Mouse (Mus musculus): ENCODE results near the gene Rgl3. TPM values are rescaled to one million over a fixed set of nuclear protein-coding genes. Genes with fewer than 3 reads are reported as not detected.
A peak's percentile ranks its signal among the peaks of the same experiment; 100 is the strongest.

Rgl3 gene
- polyA plus RNA-seq, 1 experiment from 2014 or later, result 2.1 TPM

DNA sequence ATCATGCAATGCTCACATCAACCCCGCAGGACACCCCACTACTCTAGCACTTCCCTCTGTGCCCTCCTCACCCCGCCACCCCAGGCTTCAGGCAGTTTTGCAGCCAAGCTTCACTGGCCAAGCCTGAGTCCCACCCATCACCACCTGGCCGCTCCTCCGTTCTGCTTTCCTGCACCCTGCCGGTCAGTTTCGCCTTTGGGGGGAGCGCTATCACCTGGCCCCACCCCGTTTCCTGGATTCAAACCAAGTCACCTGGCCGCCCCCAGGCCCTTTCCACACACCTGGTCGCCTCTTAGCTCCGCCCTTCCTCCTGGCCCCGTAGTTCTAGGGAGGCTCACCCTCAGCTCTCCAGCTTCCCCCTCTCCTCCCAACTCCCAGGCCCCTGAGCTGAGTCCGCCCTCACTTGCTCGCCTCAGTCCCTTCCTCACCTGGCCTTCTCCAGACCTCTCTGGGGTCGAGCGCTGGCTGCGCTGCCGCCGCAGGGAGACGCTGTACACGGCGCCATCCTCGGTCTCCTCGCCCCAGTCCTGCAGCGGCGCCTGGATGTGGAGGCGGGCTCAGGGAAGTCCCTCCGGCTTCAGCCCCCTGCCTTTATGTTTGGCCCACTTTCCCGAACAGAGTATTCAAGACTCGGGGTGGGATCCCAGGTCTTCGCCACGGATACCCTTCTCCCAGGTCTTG is 685 bp downstream of the Rgl3 start:
- Histone ChIP-seq H3K36me3 (ENCODE audit: control insufficient read depth, insufficient read depth, low read length) (no peaks in the 10 kb centered on the region), H3K4me1 (ENCODE audit: control insufficient read depth, insufficient read depth, low read depth, low read length) (peaks cover 21% of the 10 kb centered on the region), H3K4me2 (ENCODE audit: low read length) (peak overlapping the region; percentile 78), H3K9me3 (ENCODE audit: control insufficient read depth, low read length) (no peaks in the 10 kb centered on the region), H3K9ac (ENCODE audit: low read depth, low read length) (peak overlapping the region; percentile 54), H3K4me3 (ENCODE audit: low read length) (peak overlapping the region; percentile 42), H3K27ac (ENCODE audit: low read depth, low read length) (no peak overlapping the region), H3K27me3 (replicated peaks; ENCODE audit: control insufficient read depth, insufficient read depth, low read length) (peaks cover 52% of the 10 kb centered on the region)
- 0 out of 2 replicates have a peak, but pooled peaks have one; percentile 13 for ATAC-seq
- WGBS, result under 1% methylated on average over 32 of the region's 32 CpGs

GRCm38 (mm10) chr9:21987592-21988342 is 1.5 kb downstream of the Rgl3 start:
- 9% methylated on average over 36 of the region's 36 CpGs for WGBS
- Histone ChIP-seq H3K4me2 (ENCODE audit: low read length) (peak overlapping the region; percentile 78), H3K9me3 (ENCODE audit: control insufficient read depth, low read length) (no peaks in the 10 kb centered on the region), H3K27ac (ENCODE audit: low read depth, low read length) (no peak overlapping the region), H3K4me3 (ENCODE audit: low read length) (peak overlapping the region; percentile 42), H3K27me3 (replicated peaks; ENCODE audit: control insufficient read depth, insufficient read depth, low read length) (peaks cover 52% of the 10 kb centered on the region), H3K9ac (ENCODE audit: low read depth, low read length) (no peak overlapping the region), H3K36me3 (ENCODE audit: control insufficient read depth, insufficient read depth, low read length) (no peaks in the 10 kb centered on the region), H3K4me1 (ENCODE audit: control insufficient read depth, insufficient read depth, low read depth, low read length) (peaks cover 21% of the 10 kb centered on the region)
- no peak for ATAC-seq

GRCm38 (mm10) chr9:21983911-21984310 is 5.3 kb downstream of the Rgl3 start:
- no peaks in the 10 kb centered on the region for H3K36me3 ChIP-seq (ENCODE audit: control insufficient read depth, insufficient read depth, low read length)
- 28% methylated on average over 3 of the region's 3 CpGs for WGBS

DNA sequence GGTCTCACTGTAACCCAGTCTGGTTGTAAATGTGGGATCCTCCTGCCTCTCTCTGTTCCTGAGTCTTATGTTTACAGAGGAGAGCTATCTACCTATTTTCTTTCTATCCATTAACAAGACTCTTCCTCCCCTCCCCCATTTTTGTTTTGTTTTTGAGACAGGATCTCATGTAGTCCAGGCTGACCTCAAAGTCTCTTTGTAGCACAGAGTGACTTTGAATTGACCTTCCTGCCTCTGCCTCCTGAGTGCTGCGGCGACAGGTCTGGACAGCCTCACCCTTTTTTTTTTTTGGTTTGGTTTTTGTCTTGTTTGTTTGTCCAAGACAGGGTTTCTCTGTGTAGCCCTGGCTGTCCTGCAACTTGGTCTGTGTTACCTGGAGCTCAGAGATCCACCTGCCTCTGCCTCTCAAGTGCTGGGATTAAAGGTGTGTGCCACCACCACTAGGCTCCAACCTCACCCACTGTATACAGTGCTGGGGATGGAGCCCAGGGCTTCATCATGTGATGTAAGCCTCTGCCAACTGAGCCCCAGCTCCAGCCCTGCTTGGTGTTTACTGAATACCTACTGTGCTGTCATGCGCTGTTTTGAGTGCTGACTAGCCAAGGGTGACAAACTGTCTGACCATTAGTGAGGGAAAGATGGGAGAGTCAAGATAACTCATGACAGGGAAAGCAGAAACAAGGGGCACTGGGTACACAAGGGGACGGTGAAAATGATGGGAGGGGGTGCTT is 10.7 kb downstream of the Rgl3 start:
- Histone ChIP-seq H3K4me2 (ENCODE audit: low read length) (no peak overlapping the region), H3K4me1 (ENCODE audit: control insufficient read depth, insufficient read depth, low read depth, low read length) (no peaks in the 10 kb centered on the region), H3K36me3 (ENCODE audit: control insufficient read depth, insufficient read depth, low read length) (no peaks in the 10 kb centered on the region), H3K9me3 (ENCODE audit: control insufficient read depth, low read length) (no peaks in the 10 kb centered on the region), H3K4me3 (ENCODE audit: low read length) (no peak overlapping the region), H3K27me3 (replicated peaks; ENCODE audit: control insufficient read depth, insufficient read depth, low read length) (no peaks in the 10 kb centered on the region), H3K9ac (ENCODE audit: low read depth, low read length) (no peak overlapping the region), H3K27ac (ENCODE audit: low read depth, low read length) (no peak overlapping the region)
- no peak for ATAC-seq
- 85% methylated on average over 4 of the region's 4 CpGs for WGBS

More at GRCm38 (mm10) chr9:21983911-21984310, 5.3 kb downstream of the Rgl3 start:
- Histone ChIP-seq H3K4me2 (ENCODE audit: low read length) (no peak overlapping the region), H3K4me3 (ENCODE audit: low read length) (no peak overlapping the region), H3K27ac (ENCODE audit: low read depth, low read length) (no peak overlapping the region), H3K27me3 (replicated peaks; ENCODE audit: control insufficient read depth, insufficient read depth, low read length) (peaks cover 23% of the 10 kb centered on the region), H3K9me3 (ENCODE audit: control insufficient read depth, low read length) (no peaks in the 10 kb centered on the region), H3K4me1 (ENCODE audit: control insufficient read depth, insufficient read depth, low read depth, low read length) (peaks cover 12% of the 10 kb centered on the region), H3K9ac (ENCODE audit: low read depth, low read length) (no peak overlapping the region)
- no peak for ATAC-seq

GRCm38 (mm10) chr9:21977972-21978371 is 11.3 kb downstream of the Rgl3 start:
- Histone ChIP-seq H3K27me3 (replicated peaks; ENCODE audit: control insufficient read depth, insufficient read depth, low read length) (no peaks in the 10 kb centered on the region), H3K4me2 (ENCODE audit: low read length) (no peak overlapping the region), H3K36me3 (ENCODE audit: control insufficient read depth, insufficient read depth, low read length) (no peaks in the 10 kb centered on the region), H3K9me3 (ENCODE audit: control insufficient read depth, low read length) (no peaks in the 10 kb centered on the region), H3K9ac (ENCODE audit: low read depth, low read length) (no peak overlapping the region), H3K4me3 (ENCODE audit: low read length) (no peak overlapping the region), H3K4me1 (ENCODE audit: control insufficient read depth, insufficient read depth, low read depth, low read length) (no peaks in the 10 kb centered on the region), H3K27ac (ENCODE audit: low read depth, low read length) (no peak overlapping the region)
- WGBS, result 23% methylated on average over 2 of the region's 2 CpGs
- no peak for ATAC-seq

- Histone ChIP-seq H3K4me1 (ENCODE audit: control insufficient read depth, insufficient read depth, low read depth, low read length) (no peaks in the 10 kb centered on the region), H3K9me3 (ENCODE audit: control insufficient read depth, low read length) (no peaks in the 10 kb centered on the region), H3K27me3 (replicated peaks; ENCODE audit: control insufficient read depth, insufficient read depth, low read length) (no peaks in the 10 kb centered on the region), H3K9ac (ENCODE audit: low read depth, low read length) (no peak overlapping the region), H3K4me2 (ENCODE audit: low read length) (no peak overlapping the region), H3K27ac (ENCODE audit: low read depth, low read length) (no peak overlapping the region), H3K4me3 (ENCODE audit: low read length) (no peak overlapping the region), H3K36me3 (ENCODE audit: control insufficient read depth, insufficient read depth, low read length) (no peaks in the 10 kb centered on the region)
- 69% methylated on average over 5 of the region's 5 CpGs for WGBS
- ATAC-seq, result no peak
These were observed 11.9 kb downstream of the Rgl3 start for GRCm38 (mm10) chr9:21977331-21977730.

DNA sequence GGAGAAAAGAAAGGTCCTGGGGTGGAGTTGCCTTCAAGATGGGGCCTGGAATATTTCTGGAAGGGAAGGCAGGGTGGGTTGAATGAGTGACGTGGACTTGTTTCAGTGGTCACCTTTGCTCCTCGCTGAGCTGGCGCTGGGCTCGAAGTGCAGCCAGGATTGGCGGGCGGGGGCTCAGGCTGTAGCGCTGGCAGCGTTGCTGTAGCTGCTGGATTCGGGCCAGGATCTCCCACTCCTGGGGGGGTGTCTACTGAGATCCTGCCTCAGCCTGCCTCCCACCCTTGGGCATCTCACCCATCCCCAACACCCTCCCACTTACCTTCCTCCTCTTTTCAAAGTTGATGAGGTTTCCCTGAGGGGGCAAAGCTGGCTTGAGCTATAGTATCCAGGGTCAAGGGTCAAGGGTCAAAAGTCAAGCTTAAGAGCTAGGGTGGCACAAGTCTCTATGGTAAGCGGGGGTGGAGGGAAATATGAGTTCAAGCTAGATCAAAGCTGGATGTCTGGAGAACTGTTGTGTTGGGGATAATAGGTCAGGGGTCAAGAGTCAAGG is 12.5 kb downstream of the Rgl3 start:
- no peak for ATAC-seq
- Histone ChIP-seq H3K4me2 (ENCODE audit: low read length) (no peak overlapping the region), H3K9me3 (ENCODE audit: control insufficient read depth, low read length) (no peaks in the 10 kb centered on the region), H3K27me3 (replicated peaks; ENCODE audit: control insufficient read depth, insufficient read depth, low read length) (no peaks in the 10 kb centered on the region), H3K4me3 (ENCODE audit: low read length) (no peak overlapping the region), H3K9ac (ENCODE audit: low read depth, low read length) (no peak overlapping the region), H3K36me3 (ENCODE audit: control insufficient read depth, insufficient read depth, low read length) (no peaks in the 10 kb centered on the region), H3K4me1 (ENCODE audit: control insufficient read depth, insufficient read depth, low read depth, low read length) (no peaks in the 10 kb centered on the region), H3K27ac (ENCODE audit: low read depth, low read length) (no peak overlapping the region)
- 89% methylated on average over 10 of the region's 10 CpGs for WGBS

DNA sequence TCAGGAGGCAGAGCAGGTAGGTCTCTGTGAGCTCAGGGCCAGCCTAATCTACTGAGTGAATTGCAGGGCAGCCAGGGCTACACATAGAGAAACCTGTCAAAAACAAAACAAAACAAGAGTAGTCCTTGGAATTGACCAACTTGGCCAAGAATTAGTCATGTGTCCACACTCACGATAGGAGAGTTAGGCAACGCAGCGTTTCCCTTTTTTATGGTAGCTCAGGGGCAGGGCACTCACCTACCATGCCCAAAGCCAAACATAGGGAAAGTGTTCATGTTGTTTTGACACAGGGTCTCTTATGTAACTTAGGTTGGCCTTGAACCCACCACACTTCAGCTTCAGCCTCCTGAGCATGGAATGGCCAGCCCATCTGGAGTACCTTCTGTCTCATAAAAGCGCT is 19.9 kb downstream of the Rgl3 start:
- Histone ChIP-seq H3K9me3 (ENCODE audit: control insufficient read depth, low read length) (no peaks in the 10 kb centered on the region), H3K4me1 (ENCODE audit: control insufficient read depth, insufficient read depth, low read depth, low read length) (no peaks in the 10 kb centered on the region), H3K4me2 (ENCODE audit: low read length) (no peak overlapping the region), H3K27me3 (replicated peaks; ENCODE audit: control insufficient read depth, insufficient read depth, low read length) (no peaks in the 10 kb centered on the region; the same call in 1 of the 2 replicates), H3K36me3 (ENCODE audit: control insufficient read depth, insufficient read depth, low read length) (no peaks in the 10 kb centered on the region), H3K27ac (ENCODE audit: low read depth, low read length) (no peak overlapping the region), H3K9ac (ENCODE audit: low read depth, low read length) (no peak overlapping the region), H3K4me3 (ENCODE audit: low read length) (no peak overlapping the region)
- 94% methylated on average over 4 of the region's 4 CpGs for WGBS
- ATAC-seq, result no peak

DNA sequence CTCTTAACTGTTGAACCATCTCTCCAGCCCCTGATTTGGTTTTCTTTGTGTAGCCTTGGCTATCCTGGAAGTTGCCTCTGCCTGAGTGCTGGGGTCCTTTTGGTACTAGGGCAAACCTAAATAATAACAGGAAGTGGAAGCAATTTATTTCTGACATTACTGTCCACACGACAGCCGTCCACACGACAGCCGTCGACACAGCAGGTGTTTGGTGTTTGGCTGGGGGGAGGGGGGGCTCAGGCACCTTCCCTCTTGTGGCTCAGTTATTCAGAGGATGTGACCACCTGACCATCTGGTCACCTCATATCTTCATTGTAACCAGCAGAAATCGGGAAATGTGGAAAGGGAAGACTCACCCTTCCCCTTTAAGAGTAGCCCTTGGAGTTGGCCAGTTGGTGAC is 20.4 kb downstream of the Rgl3 start:
- ATAC-seq, result no peak
- H3K4me2 ChIP-seq (ENCODE audit: low read length), result no peak overlapping the region
- no peaks in the 10 kb centered on the region for H3K36me3 ChIP-seq (ENCODE audit: control insufficient read depth, insufficient read depth, low read length)
- no peaks in the 10 kb centered on the region for H3K4me1 ChIP-seq (ENCODE audit: control insufficient read depth, insufficient read depth, low read depth, low read length)
- no peak overlapping the region for H3K9ac ChIP-seq (ENCODE audit: low read depth, low read length)
- H3K27ac ChIP-seq (ENCODE audit: low read depth, low read length), result no peak overlapping the region
- 69% methylated on average over 6 of the region's 6 CpGs for WGBS
- no peak overlapping the region for H3K4me3 ChIP-seq (ENCODE audit: low read length)
- H3K9me3 ChIP-seq (ENCODE audit: control insufficient read depth, low read length), result no peaks in the 10 kb centered on the region
- no peaks in the 10 kb centered on the region; the same call in 1 of the 2 replicates for H3K27me3 ChIP-seq (replicated peaks; ENCODE audit: control insufficient read depth, insufficient read depth, low read length)

Measured in hindbrain, embryonic 16.5 days (tissue).